Mouse (Mus musculus): ENCODE results near the gene BC030867.

Gene BC030867

GRCm38 (mm10) chr11:102248630-102249230, at the start of gene BC030867:
TSS of gene BC030867 (plus strand) at chr11:102248882.
- DNase-seq (ENCODE audit: low spot score in 2 of 2) = peak; percentile 86 to 93

GRCm38 (mm10) chr11:102199856-102200255, 48.8 kb upstream of the BC030867 start:
- no peak for DNase-seq (ENCODE audit: low spot score in 2 of 2)

- no peak for DNase-seq (ENCODE audit: low spot score in 2 of 2)
These were observed 47.3 kb upstream of the BC030867 start for GRCm38 (mm10) chr11:102201408-102201821.

- DNase-seq (ENCODE audit: low spot score in 2 of 2) = no peak
These were observed 42.2 kb upstream of the BC030867 start for GRCm38 (mm10) chr11:102206481-102206880.

- no peak for DNase-seq (ENCODE audit: low spot score in 2 of 2)
These were observed 40.6 kb upstream of the BC030867 start for GRCm38 (mm10) chr11:102207825-102208777.

- DNase-seq (ENCODE audit: low spot score in 2 of 2) = peak; percentile 33 to 70
These were observed 39.8 kb upstream of the BC030867 start for GRCm38 (mm10) chr11:102208846-102209245.

GRCm38 (mm10) chr11:102209742-102210141, 38.9 kb upstream of the BC030867 start:
- no peak for DNase-seq (ENCODE audit: low spot score in 2 of 2)

- no peak for DNase-seq (ENCODE audit: low spot score in 2 of 2)
These were observed 38.5 kb upstream of the BC030867 start for GRCm38 (mm10) chr11:102210185-102210584.

GRCm38 (mm10) chr11:102211011-102211410, 37.7 kb upstream of the BC030867 start:
- DNase-seq (ENCODE audit: low spot score in 2 of 2) = no peak

GRCm38 (mm10) chr11:102211936-102212341, 36.7 kb upstream of the BC030867 start:
- no peak for DNase-seq (ENCODE audit: low spot score in 2 of 2)

GRCm38 (mm10) chr11:102214430-102215156, 34.1 kb upstream of the BC030867 start:
- no peak for DNase-seq (ENCODE audit: low spot score in 2 of 2)

- DNase-seq (ENCODE audit: low spot score in 2 of 2) = no peak
These were observed 33.2 kb upstream of the BC030867 start for GRCm38 (mm10) chr11:102215511-102215910.

GRCm38 (mm10) chr11:102216056-102216885, 32.4 kb upstream of the BC030867 start:
- DNase-seq (ENCODE audit: low spot score in 2 of 2) = no peak

GRCm38 (mm10) chr11:102216886-102217240, 31.8 kb upstream of the BC030867 start:
- DNase-seq (ENCODE audit: low spot score in 2 of 2) = no peak

- no peak for DNase-seq (ENCODE audit: low spot score in 2 of 2)
These were observed 31.3 kb upstream of the BC030867 start for GRCm38 (mm10) chr11:102217396-102217795.

- DNase-seq (ENCODE audit: low spot score in 2 of 2) = no peak
These were observed 30.7 kb upstream of the BC030867 start for GRCm38 (mm10) chr11:102217876-102218430.

GRCm38 (mm10) chr11:102218783-102219182, 29.9 kb upstream of the BC030867 start:
- DNase-seq (ENCODE audit: low spot score in 2 of 2) = peak; percentile 63

GRCm38 (mm10) chr11:102219247-102219993, 29.3 kb upstream of the BC030867 start:
- DNase-seq (ENCODE audit: low spot score in 2 of 2) = no peak

GRCm38 (mm10) chr11:102219994-102220346, 28.7 kb upstream of the BC030867 start:
- no peak for DNase-seq (ENCODE audit: low spot score in 2 of 2)

- no peak for DNase-seq (ENCODE audit: low spot score in 2 of 2)
These were observed 28.2 kb upstream of the BC030867 start for GRCm38 (mm10) chr11:102220451-102220850.
